Mouse (Mus musculus) cerebellum, postnatal 36 days (tissue): ENCODE data around the gene Hoxb5.

Experiments
- DNase-seq, 2 experiments: peaks; one replicate each; pipeline ENCODE4 v3.0.0; 2021 to 2022; ENCODE audit warnings: mixed read lengths in 2 of 2

Gene Hoxb5

GRCm38 (mm10) chr11:96302381-96303150, 570 bp upstream of the Hoxb5 start:
- DNase-seq, result no peak

GRCm38 (mm10) chr11:96304381-96305195, 1.5 kb downstream of the Hoxb5 start:
- DNase-seq, result no peak

DNA sequence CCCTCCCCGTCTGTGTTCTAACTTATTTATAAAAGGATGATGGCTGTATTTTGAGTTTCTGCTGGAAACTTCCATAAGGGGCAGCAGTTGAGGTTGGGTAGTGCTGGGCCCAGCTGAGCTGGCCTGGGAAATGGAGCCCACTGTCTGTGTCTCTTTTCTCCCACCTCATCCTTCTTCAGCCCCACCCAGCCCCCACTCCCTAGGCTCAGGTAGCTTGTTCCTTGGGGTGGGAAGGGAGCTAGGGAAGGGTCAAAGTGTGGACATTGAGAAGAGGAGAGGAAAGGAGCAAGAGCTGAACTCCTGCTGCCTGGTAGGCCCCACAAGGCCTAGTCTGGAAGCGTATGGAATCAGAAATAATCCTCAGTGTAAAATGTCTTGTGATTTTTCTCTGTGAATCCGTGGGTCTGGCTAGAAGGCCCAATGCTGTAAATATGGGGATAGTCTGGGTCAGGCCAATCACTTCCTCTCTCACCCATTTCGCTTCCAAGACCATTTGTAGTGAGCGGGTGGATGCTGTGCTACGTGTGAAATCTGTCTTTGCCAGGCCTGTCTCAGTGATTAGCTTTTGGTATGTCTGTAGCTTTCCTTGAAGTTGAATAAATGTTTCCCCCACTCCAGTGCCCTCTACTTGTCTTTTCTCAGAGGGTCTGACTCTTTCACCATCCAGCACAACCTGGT, 2.5 kb downstream of the Hoxb5 start:
- no peak for DNase-seq

DNA sequence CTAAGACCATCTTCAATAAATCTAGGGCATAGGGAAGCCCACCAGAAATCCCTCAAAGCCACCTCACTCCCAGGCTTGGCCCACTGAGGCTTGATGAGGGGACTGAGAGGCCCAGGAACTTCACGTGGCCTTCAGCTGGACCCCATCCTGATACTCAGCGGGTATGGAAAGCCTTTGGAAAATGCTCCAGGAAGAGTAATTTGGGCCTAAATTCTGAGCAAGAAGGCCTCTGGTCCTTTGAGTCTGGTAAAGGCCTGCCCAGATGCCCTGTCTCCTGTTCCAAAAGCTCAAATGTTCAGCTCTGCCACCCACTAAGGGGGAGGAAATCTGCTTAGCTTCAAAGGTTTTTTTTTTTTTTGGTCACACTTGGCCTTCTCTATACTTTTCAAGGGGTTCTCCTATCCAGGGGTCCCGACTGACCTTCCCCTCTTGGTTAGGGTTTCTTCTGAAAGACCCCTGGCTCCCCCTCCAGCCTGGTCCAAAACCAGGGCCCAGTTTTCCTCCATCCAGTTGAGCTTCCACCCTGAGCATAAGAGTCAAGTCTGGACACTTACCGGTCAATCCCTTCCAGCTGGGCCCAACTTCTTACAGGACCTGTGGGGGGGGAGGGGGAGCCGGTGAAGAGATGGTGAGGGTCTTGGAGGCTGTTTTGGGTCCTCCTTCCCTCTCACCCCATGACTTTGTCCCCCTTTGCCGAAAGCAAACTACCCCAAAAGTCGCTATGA, 3.2 kb downstream of the Hoxb5 start:
- no peak for DNase-seq

GRCm38 (mm10) chr11:96306908-96307269, 3.8 kb downstream of the Hoxb5 start:
- no peak for DNase-seq

- no peak for DNase-seq
Measured at GRCm38 (mm10) chr11:96308763-96309162, 5.6 kb downstream of the Hoxb5 start.

- DNase-seq, result no peak
Measured at GRCm38 (mm10) chr11:96309288-96309687, 6.2 kb downstream of the Hoxb5 start.

DNA sequence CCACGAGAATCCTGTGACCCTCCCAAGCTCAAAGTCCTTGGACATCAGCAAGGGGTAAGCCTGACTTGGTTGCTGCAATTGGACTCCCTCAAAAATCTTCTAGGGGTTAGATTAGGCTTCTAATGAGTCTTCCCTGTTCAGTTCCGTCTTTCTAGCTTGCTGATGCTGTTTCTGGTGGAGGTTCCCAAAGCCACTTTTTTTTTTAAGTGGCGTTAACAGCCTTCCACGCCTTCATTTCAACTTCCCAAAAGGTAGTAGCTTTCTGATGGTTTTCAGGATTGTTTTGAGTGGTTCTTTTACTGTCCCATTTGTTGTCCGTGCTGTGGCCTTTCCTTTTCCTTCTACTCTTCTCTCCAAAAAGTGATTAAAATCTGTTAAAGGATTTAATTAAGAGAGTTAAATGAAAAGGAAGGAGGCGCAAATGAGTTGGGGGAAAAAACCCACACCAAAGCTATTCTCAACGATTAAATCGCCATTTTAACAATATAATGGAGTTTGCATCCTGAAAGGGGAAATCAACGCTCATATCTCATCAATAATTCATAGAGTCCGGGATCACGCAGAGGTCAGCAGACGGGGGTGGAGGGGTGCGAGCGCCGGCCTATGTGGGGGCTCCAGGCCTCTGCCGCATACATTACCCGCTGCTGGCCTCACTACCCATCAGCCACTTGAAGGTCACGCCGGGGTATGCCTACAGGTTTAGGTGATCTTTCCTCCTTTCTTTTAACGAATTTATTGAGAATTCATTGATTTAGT, 7.2 kb downstream of the Hoxb5 start:
- no peak for DNase-seq

DNA sequence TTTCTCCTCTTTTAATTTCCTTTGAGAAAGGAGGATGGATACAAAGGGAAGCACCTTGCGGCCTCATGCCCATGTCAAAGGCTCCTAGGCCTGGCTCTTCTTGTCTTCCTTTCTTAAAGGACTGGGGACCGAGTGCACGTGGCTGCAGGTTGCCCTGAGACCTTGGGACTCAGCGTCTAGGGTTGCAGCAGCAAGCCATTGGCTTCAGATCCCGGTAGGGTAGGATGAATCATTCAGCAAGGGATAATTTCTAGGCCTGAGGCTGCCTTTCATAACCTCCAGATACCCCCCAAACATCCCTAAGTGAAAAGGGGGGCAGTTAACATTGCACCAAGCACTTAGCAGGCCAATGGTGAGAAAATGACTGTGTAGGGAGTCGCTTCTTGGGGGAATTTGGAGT, 8.0 kb downstream of the Hoxb5 start:
- no peak for DNase-seq

- DNase-seq, result no peak
Measured at GRCm38 (mm10) chr11:96311520-96312417, 8.6 kb downstream of the Hoxb5 start.

- no peak for DNase-seq
Measured at GRCm38 (mm10) chr11:96313134-96313533, 10.0 kb downstream of the Hoxb5 start.

- DNase-seq, result no peak
Measured at GRCm38 (mm10) chr11:96313806-96314428, 10.8 kb downstream of the Hoxb5 start.

- no peak for DNase-seq
Measured at GRCm38 (mm10) chr11:96314671-96315343, 11.7 kb downstream of the Hoxb5 start.

GRCm38 (mm10) chr11:96315344-96315681, 12.2 kb downstream of the Hoxb5 start:
- no peak for DNase-seq

GRCm38 (mm10) chr11:96316696-96317607, 13.8 kb downstream of the Hoxb5 start:
- no peak for DNase-seq

- DNase-seq, result no peak
Measured at GRCm38 (mm10) chr11:96317608-96318367, 14.7 kb downstream of the Hoxb5 start, which contains the start of gene Hoxb4. Hoxb4 (plus strand) TSS chr11:96318267.

- no peak for DNase-seq
Measured at GRCm38 (mm10) chr11:96318368-96319070, 15.4 kb downstream of the Hoxb5 start.
